Mouse (Mus musculus) midbrain, embryonic 13.5 days (tissue): ENCODE data around the gene Tbc1d16. TPM values are rescaled to one million over a fixed set of nuclear protein-coding genes. Genes with fewer than 3 reads are reported as not detected.

Experiments used
- ATAC-seq: fragments of 200-750 bp; cut with Nextera tagmentation; 2 replicates; pipeline ENCODE4 v1.8.0; 2017; ENCODE audit warnings: mild to moderate bottlenecking, moderate TSS enrichment, moderate library complexity
- H3K27ac ChIP-seq: fragments of 300-500 bp; sonication (generic); 2 replicates; pipeline ENCODE4 v1.5.1; 2015; ENCODE audit warnings: inconsistent platforms, mild to moderate bottlenecking, moderate library complexity
- H3K27me3 ChIP-seq: fragments of 300-500 bp; sonication (generic); 2 replicates; pipeline ENCODE4 v1.6.1; 2015; ENCODE audit warnings: mild to moderate bottlenecking, inconsistent platforms
- H3K36me3 ChIP-seq: fragments of 300-500 bp; sonication (generic); 2 replicates; pipeline ENCODE4 v1.6.1; 2015; ENCODE audit warnings: mild to moderate bottlenecking, inconsistent platforms
- H3K4me1 ChIP-seq: fragments of 300-500 bp; sonication (generic); replicated peaks from 2 replicates; pipeline ENCODE4 v1.6.1; 2015; ENCODE audit warnings: inconsistent platforms
- H3K4me2 ChIP-seq: fragments of 300-500 bp; sonication (generic); replicated peaks from 2 replicates; pipeline ENCODE4 v1.6.1; 2015; ENCODE audit warnings: moderate library complexity, mild to moderate bottlenecking, inconsistent platforms
- H3K4me3 ChIP-seq: fragments of 300-500 bp; sonication (generic); replicated peaks from 2 replicates; pipeline ENCODE4 v1.5.1; 2015; ENCODE audit warnings: mild to moderate bottlenecking, inconsistent platforms
- H3K9ac ChIP-seq: fragments of 300-500 bp; sonication (generic); replicated peaks from 2 replicates; pipeline ENCODE4 v1.6.1; 2015; ENCODE audit warnings: mild to moderate bottlenecking, inconsistent platforms
- H3K9me3 ChIP-seq: fragments of 300-500 bp; sonication (generic); 2 replicates; pipeline ENCODE4 v1.6.1; 2016; ENCODE audit warnings: mild to moderate bottlenecking, inconsistent platforms
- WGBS: fragments of 180-500 bp; shearing (Covaris S2); methylation state at CpG from one replicate; pipeline ENCODE4 v1.1.7; 2015; 5-methylcytosine and 5-hydroxymethylcytosine counted together
- polyA plus RNA-seq: library from polyadenylated mRNA; unstranded; fragments of >200 nt; fragmentation: Nextera tagmentation; extraction: Ambion mirVana; gene quantifications from 2 replicates; pipeline ENCODE4 v1.2.1, GENCODE M21; 2015

Tbc1d16 gene
- polyA plus RNA-seq, 1 experiment from 2014 or later: 50.0 TPM

GRCm38 (mm10) chr11:119161665-119162064, 66.6 kb downstream of the Tbc1d16 start:
- no peaks in the 10 kb centered on the region for H3K27me3 ChIP-seq
- no peak overlapping the region for H3K9ac ChIP-seq
- 89% methylated on average over 2 of the region's 2 CpGs for WGBS
- H3K4me2 ChIP-seq: no peak overlapping the region
- H3K36me3 ChIP-seq: no peaks in the 10 kb centered on the region
- H3K9me3 ChIP-seq: no peaks in the 10 kb centered on the region
- no peak overlapping the region for H3K4me3 ChIP-seq
- ATAC-seq: no peak
- peaks cover 53% of the 10 kb centered on the region for H3K4me1 ChIP-seq
- H3K27ac ChIP-seq: no peak overlapping the region

GRCm38 (mm10) chr11:119160050-119160449, 68.2 kb downstream of the Tbc1d16 start:
- H3K36me3 ChIP-seq: peaks cover 6% of the 10 kb centered on the region; the same call in 1 of the 2 replicates
- H3K27me3 ChIP-seq: no peaks in the 10 kb centered on the region
- 92% methylated on average over 5 of the region's 5 CpGs for WGBS
- H3K9ac ChIP-seq: no peak overlapping the region
- H3K4me1 ChIP-seq: peaks cover 64% of the 10 kb centered on the region
- ATAC-seq: no peak
- no peak overlapping the region for H3K4me2 ChIP-seq
- no peaks in the 10 kb centered on the region for H3K9me3 ChIP-seq
- H3K4me3 ChIP-seq: no peak overlapping the region
- no peak overlapping the region for H3K27ac ChIP-seq

- no peaks in the 10 kb centered on the region for H3K9me3 ChIP-seq
- no peak overlapping the region for H3K27ac ChIP-seq
- 38% methylated on average over 11 of the region's 11 CpGs for WGBS
- ATAC-seq: no peak
- H3K36me3 ChIP-seq: peaks cover 12% of the 10 kb centered on the region; the same call in 1 of the 2 replicates
- no peak overlapping the region for H3K4me2 ChIP-seq
- no peak overlapping the region for H3K9ac ChIP-seq
- H3K27me3 ChIP-seq: no peaks in the 10 kb centered on the region; the same call in 1 of the 2 replicates
- peaks cover 65% of the 10 kb centered on the region for H3K4me1 ChIP-seq
- H3K4me3 ChIP-seq: no peak overlapping the region
Observed at GRCm38 (mm10) chr11:119159496-119159895, 68.8 kb downstream of the Tbc1d16 start.

GRCm38 (mm10) chr11:119157377-119158189, 70.7 kb downstream of the Tbc1d16 start:
- ATAC-seq: peak; percentile 21; the same call in 1 of the 2 replicates
- Histone ChIP-seq H3K27ac (peak overlapping the region; percentile 88), H3K9ac (peak overlapping the region; percentile 33), H3K4me1 (peaks cover 61% of the 10 kb centered on the region), H3K27me3 (no peaks in the 10 kb centered on the region; the same call in 1 of the 2 replicates), H3K4me2 (peak overlapping the region; percentile 45), H3K36me3 (peaks cover 30% of the 10 kb centered on the region), H3K9me3 (no peaks in the 10 kb centered on the region), H3K4me3 (no peak overlapping the region)
- 12% methylated on average over 20 of the region's 20 CpGs for WGBS

GRCm38 (mm10) chr11:119156481-119157254, 71.6 kb downstream of the Tbc1d16 start:
- Histone ChIP-seq H3K27me3 (no peaks in the 10 kb centered on the region; the same call in 1 of the 2 replicates), H3K36me3 (peaks cover 40% of the 10 kb centered on the region), H3K4me1 (peaks cover 65% of the 10 kb centered on the region), H3K4me3 (peak overlapping the region; percentile 8; the same call in 1 of the 2 replicates), H3K9me3 (no peaks in the 10 kb centered on the region), H3K4me2 (peak overlapping the region; percentile 45), H3K9ac (peak overlapping the region; percentile 59), H3K27ac (peak overlapping the region; percentile 88)
- peak; percentile 65 for ATAC-seq
- WGBS: 6% methylated on average over 24 of the region's 24 CpGs

- H3K4me3 ChIP-seq: no peak overlapping the region
- peak overlapping the region; percentile 45 for H3K4me2 ChIP-seq
- peaks cover 47% of the 10 kb centered on the region for H3K36me3 ChIP-seq
- ATAC-seq: peak; percentile 34
- WGBS: 16% methylated on average over 30 of the region's 30 CpGs
- no peaks in the 10 kb centered on the region for H3K9me3 ChIP-seq
- peaks cover 64% of the 10 kb centered on the region for H3K4me1 ChIP-seq
- H3K27ac ChIP-seq: peak overlapping the region; percentile 88
- no peaks in the 10 kb centered on the region; the same call in 1 of the 2 replicates for H3K27me3 ChIP-seq
- H3K9ac ChIP-seq: peak overlapping the region; percentile 59
Observed at GRCm38 (mm10) chr11:119155638-119156480, 72.4 kb downstream of the Tbc1d16 start.

- peaks cover 45% of the 10 kb centered on the region for H3K4me1 ChIP-seq
- WGBS: 60% methylated on average over 14 of the region's 14 CpGs
- no peak overlapping the region for H3K9ac ChIP-seq
- H3K27me3 ChIP-seq: no peaks in the 10 kb centered on the region; the same call in 1 of the 2 replicates
- no peaks in the 10 kb centered on the region for H3K9me3 ChIP-seq
- no peak for ATAC-seq
- peaks cover 81% of the 10 kb centered on the region for H3K36me3 ChIP-seq
- H3K4me3 ChIP-seq: no peak overlapping the region
- no peak overlapping the region for H3K4me2 ChIP-seq
- H3K27ac ChIP-seq: 0 out of 2 replicates have a peak overlapping the region, but pooled peaks have one; percentile 16
Observed at GRCm38 (mm10) chr11:119152321-119152831, 75.9 kb downstream of the Tbc1d16 start.

GRCm38 (mm10) chr11:119151073-119151607, 77.2 kb downstream of the Tbc1d16 start:
- Histone ChIP-seq H3K36me3 (peaks cover 85% of the 10 kb centered on the region), H3K4me2 (no peak overlapping the region), H3K4me1 (peaks cover 33% of the 10 kb centered on the region), H3K4me3 (no peak overlapping the region), H3K27ac (peak overlapping the region; percentile 61), H3K9ac (no peak overlapping the region), H3K27me3 (no peaks in the 10 kb centered on the region; the same call in 1 of the 2 replicates), H3K9me3 (no peaks in the 10 kb centered on the region)
- no peak for ATAC-seq
- WGBS: 94% methylated on average over 10 of the region's 10 CpGs

GRCm38 (mm10) chr11:119150442-119150841, 77.9 kb downstream of the Tbc1d16 start:
- Histone ChIP-seq H3K27me3 (no peaks in the 10 kb centered on the region; the same call in 1 of the 2 replicates), H3K9ac (no peak overlapping the region), H3K27ac (no peak overlapping the region; the same call in 1 of the 2 replicates), H3K4me2 (no peak overlapping the region), H3K4me1 (peaks cover 32% of the 10 kb centered on the region), H3K36me3 (peaks cover 83% of the 10 kb centered on the region), H3K4me3 (no peak overlapping the region), H3K9me3 (no peaks in the 10 kb centered on the region)
- ATAC-seq: 0 out of 2 replicates have a peak, but pooled peaks have one; percentile 18
- WGBS: 64% methylated on average over 10 of the region's 10 CpGs

GRCm38 (mm10) chr11:119148829-119149228, 79.5 kb downstream of the Tbc1d16 start:
- Histone ChIP-seq H3K27me3 (no peaks in the 10 kb centered on the region), H3K4me3 (no peak overlapping the region), H3K9me3 (no peaks in the 10 kb centered on the region), H3K27ac (no peak overlapping the region), H3K9ac (no peak overlapping the region), H3K4me2 (no peak overlapping the region), H3K36me3 (peaks cover 67% of the 10 kb centered on the region), H3K4me1 (peaks cover 40% of the 10 kb centered on the region)
- no peak for ATAC-seq
- WGBS: 96% methylated on average over 12 of the region's 13 CpGs

GRCm38 (mm10) chr11:119147153-119147552, 81.1 kb downstream of the Tbc1d16 start:
- H3K4me3 ChIP-seq: no peak overlapping the region
- no peaks in the 10 kb centered on the region for H3K27me3 ChIP-seq
- peaks cover 50% of the 10 kb centered on the region for H3K36me3 ChIP-seq
- WGBS: 88% methylated on average over 8 of the region's 8 CpGs
- H3K9ac ChIP-seq: no peak overlapping the region
- no peak overlapping the region for H3K27ac ChIP-seq
- H3K4me1 ChIP-seq: peaks cover 36% of the 10 kb centered on the region
- no peak for ATAC-seq
- no peaks in the 10 kb centered on the region for H3K9me3 ChIP-seq
- no peak overlapping the region for H3K4me2 ChIP-seq
